Mouse (Mus musculus) thymus, postnatal 25 days (tissue): ENCODE results near the gene Ptprcap.
A peak's percentile ranks its signal among the peaks of the same experiment; 100 is the strongest.

ENCODE experiments used
- DNase-seq: peaks from one replicate; pipeline ENCODE4 v3.0.0; 2022

The Ptprcap gene

GRCm38 (mm10) chr19:4169810-4170209 is 16.4 kb downstream of the Ptprcap start:
- no peak for DNase-seq

DNA sequence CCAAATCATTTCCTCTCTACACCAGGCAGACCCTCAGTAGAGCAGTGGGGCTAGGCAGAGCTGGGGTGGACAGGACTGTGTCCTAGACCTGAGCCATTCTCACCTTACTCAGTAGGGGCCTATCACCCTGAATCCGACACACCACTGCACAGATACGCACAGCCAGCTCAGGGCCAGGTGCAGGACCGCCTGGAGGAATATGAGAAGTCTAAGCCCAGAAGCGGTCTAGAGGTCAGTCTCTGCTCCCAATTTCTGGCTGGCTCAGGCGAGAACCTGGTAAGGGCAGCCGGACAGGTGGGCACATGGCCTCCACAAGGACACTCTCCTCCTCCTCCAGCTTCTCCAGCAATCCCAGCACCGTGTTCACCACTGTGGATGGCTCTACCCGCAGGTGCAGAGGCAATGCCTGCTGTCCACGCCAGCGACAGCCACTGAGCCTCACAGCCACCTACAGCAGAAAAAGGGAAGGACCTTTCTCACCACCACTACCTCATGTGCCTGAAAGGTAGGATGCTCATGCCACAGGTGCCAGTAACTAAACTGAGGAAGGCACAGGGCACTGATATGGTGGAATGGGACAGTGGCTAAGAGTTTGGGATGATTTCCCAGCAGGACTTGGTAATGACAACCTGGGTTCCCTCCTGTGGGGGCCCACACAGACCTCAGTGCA is 17.5 kb downstream of the Ptprcap start:
- DNase-seq: no peak

DNA sequence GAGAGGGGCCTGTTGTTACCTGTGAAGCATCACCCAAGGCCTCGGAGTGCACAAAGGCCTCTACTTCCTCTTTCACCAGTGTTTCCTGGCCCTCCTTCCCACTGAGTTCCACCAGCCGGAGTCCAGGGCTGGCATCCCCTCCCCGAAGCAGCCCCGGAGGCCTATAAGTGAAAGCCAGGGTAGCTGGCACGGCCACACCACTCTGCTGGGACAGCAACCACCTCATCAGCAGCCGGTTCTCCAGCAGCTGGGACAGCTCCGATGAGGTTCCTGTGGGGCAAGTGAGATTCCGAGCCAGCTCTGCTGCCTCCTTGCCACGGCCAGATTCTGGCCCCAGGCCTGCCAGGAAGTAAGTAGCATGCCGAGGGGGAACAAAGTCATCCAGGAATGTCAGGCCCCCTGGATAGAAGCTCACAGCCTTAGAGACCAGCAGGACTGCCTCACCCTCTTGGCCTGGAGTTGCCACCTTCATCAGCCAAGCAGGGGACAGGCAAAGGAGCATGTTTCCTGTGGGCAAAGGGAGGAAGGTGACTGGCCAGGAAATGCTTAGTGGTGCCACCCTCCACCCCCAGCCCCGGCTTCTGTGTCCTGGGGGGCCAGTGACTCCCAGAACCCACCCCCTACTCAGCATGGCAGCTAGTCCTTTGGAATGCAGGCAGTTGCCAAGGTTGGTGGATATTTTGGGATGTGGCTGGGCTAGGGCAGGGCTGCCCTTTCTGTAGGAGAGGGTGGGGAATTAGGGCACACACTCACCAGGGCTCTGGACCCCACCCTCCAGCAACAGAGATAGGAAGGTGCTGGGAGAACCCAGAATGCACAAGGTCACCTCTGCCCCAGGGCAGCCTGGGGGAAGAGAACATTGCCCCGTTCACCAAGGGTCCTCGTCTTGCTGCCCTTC is 18.2 kb downstream of the Ptprcap start:
- peak; percentile 27 for DNase-seq

GRCm38 (mm10) chr19:4172925-4173324 is 19.5 kb downstream of the Ptprcap start:
- no peak for DNase-seq

- no peak for DNase-seq
These were observed 22.1 kb downstream of the Ptprcap start, which contains the start of gene Carns1 for GRCm38 (mm10) chr19:4175368-4175947. Carns1 (minus strand) TSS chr19:4175479.

GRCm38 (mm10) chr19:4180411-4180810 is 27.0 kb downstream of the Ptprcap start:
- DNase-seq: no peak

DNA sequence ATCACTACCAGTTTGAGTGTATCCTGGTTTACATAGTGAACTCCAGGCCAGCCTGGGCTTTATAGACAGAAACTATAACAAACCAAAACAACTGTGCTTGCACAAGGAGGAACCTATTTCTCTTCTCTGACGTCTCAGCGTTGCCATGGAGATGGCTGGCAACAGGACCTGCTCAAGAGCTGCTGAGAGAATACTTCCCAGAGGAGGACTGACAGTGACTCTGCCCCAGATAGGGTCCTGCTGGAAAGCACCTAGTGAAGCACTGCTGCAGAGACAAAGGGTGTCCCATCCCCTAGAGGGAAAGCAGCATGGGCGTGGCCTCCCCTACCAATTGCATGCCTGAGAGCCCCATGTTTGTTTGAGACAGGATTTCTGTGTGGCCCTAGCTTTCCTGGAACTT is 28.5 kb downstream of the Ptprcap start:
- DNase-seq: peak; percentile 41

DNA sequence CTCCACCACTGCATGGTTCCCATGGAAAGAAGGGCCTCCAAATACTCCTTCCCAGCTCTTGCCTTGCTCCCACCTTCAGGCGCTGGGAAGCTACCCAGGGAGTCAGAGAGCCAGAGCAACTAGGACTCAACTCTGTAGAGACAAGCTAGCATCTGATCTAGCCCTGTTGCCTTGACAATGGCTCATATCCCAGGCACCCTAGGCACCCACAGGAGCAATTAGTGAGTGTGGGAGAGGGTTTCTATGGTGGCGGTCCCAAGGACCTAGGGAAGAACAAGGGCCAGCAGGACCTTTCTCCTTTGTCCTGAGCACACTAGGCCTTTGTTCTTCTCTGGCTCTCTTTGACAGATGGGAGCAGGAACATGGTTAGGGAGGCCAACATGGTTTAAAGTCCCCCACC is 30.3 kb downstream of the Ptprcap start:
- DNase-seq: no peak

DNA sequence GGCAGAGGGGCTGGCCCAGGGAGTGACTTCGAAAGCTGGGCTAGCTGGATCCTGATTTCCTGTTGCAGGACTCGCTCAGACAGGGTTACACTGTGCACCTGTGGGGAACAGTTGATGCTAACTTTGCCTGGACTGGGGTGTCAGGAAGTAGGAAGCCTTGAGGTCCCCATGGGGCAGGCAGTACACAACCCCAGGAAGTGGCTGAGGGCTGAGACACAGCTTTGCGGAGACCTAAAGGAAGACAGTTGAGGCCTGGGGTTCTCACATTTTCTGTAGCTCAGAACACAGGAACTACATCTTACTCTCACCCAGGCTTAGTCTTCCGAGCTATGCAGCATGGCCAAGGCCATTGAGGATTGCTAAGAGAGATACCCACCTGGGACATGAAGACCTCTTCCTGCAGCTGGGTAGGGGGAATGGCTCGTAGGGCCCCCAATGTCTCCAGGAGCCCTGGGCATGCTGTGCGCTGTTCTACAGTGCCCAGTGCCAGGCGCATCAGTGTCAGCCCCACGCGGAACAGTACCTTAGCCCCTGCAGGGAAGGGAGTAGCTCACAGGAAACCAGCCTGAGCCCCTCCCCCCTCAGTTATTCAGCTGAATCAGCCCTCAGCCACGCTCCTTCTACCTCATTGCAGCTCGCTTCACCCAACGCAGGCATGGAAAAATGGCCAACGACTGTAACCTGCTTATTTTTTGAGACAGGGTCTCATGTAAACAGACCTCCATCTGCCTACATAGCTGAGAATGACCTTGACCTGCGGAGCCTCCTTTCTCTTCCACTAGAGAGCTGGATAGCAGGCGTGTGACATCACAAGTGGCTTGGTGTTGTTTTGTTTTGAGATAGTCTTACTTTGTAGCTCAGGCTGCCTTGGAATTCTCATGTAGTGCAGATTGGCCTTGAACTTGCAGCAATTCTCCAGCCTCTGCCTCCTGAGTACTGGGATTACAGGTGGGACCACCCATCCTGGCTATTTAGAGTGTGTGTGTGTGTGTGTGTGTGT is 31.9 kb downstream of the Ptprcap start:
- DNase-seq: peak; percentile 88

- DNase-seq: no peak
These were observed 33.9 kb downstream of the Ptprcap start for GRCm38 (mm10) chr19:4187303-4187702.

DNA sequence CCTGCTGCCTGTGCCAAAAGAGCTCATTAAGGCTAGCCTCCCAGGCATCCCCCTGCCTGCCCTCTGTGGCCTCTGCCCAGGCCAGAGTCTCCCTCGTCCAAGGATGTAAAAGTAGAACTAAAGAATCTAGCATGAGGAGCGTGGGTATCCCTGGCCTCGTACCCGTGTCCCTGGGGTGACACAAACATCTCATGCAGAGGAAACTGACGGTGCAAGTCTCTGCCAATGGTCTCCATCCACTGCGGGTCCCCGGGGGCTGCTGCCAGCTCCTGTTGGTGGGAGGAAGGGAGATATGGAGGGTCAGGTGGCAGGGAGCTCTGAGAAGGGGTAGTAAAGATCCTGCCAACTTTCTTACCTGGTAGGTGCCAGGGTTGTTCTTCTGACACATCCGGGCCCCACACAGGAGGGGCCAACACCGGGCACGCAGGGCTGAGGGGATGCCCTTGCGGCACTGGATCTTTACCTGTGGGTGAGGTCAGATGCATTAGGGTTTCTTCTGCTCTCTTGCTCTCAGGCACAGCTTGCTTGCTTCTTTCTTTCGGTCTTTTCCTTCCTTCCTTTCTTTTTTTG is 35.7 kb downstream of the Ptprcap start:
- peak; percentile 52 for DNase-seq

DNA sequence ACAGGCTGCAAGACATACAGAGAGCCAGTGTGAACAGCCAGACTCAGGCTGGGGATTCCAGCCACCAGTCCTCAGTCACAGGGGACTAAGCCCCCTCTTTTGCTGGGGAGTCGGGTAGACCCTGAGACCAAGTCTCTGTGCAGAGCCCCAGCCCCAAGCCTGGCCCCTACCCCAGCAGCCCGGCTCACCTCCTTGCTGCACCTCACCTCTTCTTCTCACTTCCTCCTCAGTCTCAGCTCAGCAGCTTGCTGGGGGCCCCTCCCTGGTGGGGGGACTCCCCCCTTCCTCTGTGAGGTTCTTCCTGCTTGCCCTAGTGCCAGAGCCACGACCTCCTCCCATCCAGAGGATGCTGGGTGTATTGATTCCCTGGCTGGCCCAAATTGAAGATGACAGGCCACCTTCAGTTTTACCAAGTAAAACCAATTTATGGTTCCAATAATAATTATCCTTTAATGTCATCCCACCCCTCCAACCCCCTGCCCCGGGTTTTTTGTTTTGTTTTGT is 37.5 kb downstream of the Ptprcap start, which contains the start of gene Tbc1d10c:
Gene Tbc1d10c, minus strand, starts transcription at position 454 of the 504 bp plus-strand sequence.
- DNase-seq: peak; percentile 92

GRCm38 (mm10) chr19:4191528-4192250 is 38.3 kb downstream of the Ptprcap start, which contains the start of gene Ppp1ca:
Ppp1ca (plus strand) TSS chr19:4192065.
- peak; percentile 99 for DNase-seq

DNA sequence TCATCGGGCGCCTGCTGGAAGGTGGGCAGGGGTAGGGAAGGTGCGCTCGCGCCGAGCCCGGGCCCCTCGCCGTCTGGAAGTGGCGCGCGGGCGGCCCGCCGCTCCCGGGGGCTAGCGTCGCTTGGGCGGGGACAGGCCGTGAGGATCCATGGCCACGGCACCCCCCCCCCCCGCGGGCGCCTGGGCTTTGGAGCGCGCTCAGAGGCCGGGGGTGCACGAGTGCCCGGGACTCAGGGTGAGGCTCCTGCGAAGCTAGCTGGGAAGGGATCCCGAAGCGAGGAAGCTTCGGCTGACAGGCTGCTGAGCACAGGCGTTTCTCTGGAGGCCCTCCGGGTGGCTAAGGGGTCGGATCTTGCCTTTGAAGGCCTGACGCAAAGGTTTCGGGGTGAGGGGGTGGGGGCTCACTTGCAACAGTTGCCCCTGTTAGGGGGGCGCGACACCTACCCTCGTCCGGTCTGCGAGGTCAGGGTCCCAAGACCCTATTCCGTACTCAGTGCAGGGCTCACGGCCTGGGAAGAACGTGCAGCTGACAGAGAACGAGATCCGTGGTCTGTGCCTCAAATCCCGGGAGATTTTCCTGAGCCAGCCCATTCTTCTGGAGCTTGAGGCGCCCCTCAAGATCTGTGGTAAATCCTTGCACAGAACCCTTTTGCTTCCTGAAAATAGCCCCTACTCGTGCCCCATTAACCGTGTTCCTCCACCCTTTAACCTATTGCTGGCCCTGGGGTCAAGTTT is 39.0 kb downstream of the Ptprcap start:
- peak; percentile 33 for DNase-seq

DNA sequence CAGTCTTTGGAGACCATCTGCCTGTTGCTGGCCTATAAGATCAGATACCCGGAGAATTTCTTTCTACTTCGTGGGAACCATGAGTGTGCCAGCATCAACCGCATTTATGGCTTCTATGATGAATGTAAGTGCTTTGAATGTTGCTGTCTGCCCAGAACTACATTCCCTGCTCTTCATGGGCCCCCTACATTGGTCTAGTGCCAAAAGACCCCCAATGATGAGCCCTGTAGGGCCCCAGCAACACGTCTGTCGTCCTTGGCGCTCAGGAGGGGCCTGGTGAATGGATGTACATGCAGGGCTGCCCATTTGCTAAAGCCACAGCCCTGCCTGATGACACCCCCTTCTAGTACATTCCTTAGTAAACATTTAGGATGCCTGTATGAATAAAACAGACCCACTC is 39.7 kb downstream of the Ptprcap start:
- no peak for DNase-seq

- DNase-seq: no peak
These were observed 40.8 kb downstream of the Ptprcap start for GRCm38 (mm10) chr19:4194021-4194724.

DNA sequence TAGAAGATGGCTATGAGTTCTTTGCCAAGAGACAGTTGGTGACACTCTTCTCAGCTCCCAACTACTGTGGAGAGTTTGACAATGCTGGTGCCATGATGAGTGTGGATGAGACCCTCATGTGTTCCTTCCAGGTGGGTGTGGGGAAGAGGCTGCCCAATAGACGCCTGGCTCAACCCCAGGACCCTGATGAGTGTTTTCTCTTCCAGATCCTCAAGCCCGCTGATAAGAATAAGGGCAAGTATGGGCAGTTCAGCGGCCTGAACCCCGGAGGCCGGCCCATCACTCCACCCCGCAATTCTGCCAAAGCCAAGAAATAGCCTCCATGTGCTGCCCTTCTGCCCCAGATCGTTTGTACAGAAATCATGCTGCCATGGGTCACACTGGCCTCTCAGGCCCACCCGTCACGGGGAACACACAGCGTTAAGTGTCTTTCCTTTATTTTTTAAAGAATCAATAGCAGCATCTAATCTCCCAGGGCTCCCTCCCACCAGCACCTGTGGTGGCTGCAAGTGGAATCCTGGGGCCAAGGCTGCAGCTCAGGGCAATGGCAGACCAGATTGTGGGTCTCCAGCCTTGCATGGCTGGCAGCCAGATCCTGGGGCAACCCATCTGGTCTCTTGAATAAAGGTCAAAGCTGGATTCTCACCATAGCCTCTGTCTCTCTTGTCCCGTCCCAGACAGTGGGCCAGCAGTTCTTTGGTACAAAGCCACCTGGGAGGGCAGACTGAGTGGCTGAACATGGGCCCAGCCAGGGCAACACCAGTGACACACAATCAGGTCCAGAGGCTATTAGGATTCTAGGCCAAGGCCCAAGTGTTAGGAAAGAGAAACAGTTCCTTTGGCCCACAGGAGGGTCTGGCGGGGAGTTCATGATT is 41.6 kb downstream of the Ptprcap start:
- no peak for DNase-seq

- DNase-seq: no peak
These were observed 42.6 kb downstream of the Ptprcap start for GRCm38 (mm10) chr19:4196048-4196447.

DNA sequence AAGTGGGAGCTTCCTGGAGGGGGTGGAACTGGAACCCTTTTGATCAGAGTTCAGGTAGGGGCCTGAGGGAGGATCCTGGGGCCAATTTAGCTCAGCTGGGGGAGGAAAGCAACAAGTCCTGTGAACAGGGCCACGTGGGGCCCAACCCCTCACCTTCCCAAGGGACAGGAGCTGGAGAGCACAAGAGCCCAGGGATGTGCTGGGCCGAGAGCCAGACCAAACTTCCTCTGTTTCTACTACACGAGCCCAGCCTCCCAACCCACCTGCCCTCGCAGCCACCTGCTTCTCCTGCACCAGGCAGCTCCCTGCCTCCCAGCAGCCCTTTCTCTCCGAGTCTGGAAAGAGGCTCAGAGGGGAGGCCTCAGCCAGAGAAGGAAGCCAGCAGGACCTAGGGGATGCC is 43.1 kb downstream of the Ptprcap start:
- no peak for DNase-seq
